Mouse (Mus musculus) cortical plate, adult 2 months (tissue): ENCODE results near the gene Cwc27.

ENCODE experiments used
- CTCF ChIP-seq: fragments of 200-500 bp; IDR thresholded peaks from 2 replicates; pipeline ENCODE4 v1.5.1; 2011; ENCODE audit warnings: mild to moderate bottlenecking, control low read depth, low read length; ENCODE audit not compliant: insufficient read depth; ENCODE audit errors: extremely low read depth
- POLR2A ChIP-seq: fragments of 200-500 bp; IDR thresholded peaks from 2 replicates; pipeline ENCODE4 v1.6.1; 2011; ENCODE audit warnings: mild to moderate bottlenecking, low read length, control low read depth; ENCODE audit not compliant: insufficient read depth; ENCODE audit errors: extremely low read depth

- TF ChIP-seq POLR2A, result no peak
- no peak for TF ChIP-seq CTCF
Observed at GRCm38 (mm10) chr13:104821192-104821591, 4.2 kb upstream of the Cwc27 start.
